Mouse (Mus musculus) heart, embryonic 13.5 days (tissue): ENCODE measurements around the gene Xylt2. TPM values are rescaled to one million over a fixed set of nuclear protein-coding genes. Genes with fewer than 3 reads are reported as not detected.

Experiments used
- polyA plus RNA-seq: library from polyadenylated mRNA; unstranded; fragments of >200 nt; fragmentation: Nextera tagmentation; extraction: Ambion mirVana; gene quantifications from 2 replicates; pipeline ENCODE4 v1.2.1, GENCODE M21; 2015

Xylt2 gene
- polyA plus RNA-seq, 1 experiment from 2014 or later = 11.7 TPM

Other genes with a start within 250 kb of the Xylt2 start
- 3.4 and 5.8 TPM in 2 replicates for gene Cacna1g, start 203.3 kb downstream of the Xylt2 start, polyA plus RNA-seq
- gene Spata20, start 191.3 kb downstream of the Xylt2 start, polyA plus RNA-seq = 0.45 and 0.47 TPM in 2 replicates
- 11.8 and 12.5 TPM in 2 replicates for gene Epn3, start 177.5 kb downstream of the Xylt2 start, polyA plus RNA-seq
- gene Mycbpap, start 155.8 kb downstream of the Xylt2 start, polyA plus RNA-seq = 5.6 and 6.8 TPM in 2 replicates
- 4.8 and 5.3 TPM in 2 replicates for gene Rsad1, start 128.3 kb downstream of the Xylt2 start, polyA plus RNA-seq
- gene Chad, start 112.5 kb downstream of the Xylt2 start, polyA plus RNA-seq = 0.34 and 0.39 TPM in 2 replicates
- gene Acsf2, start 75.6 kb downstream of the Xylt2 start, polyA plus RNA-seq = 2.8 and 3.1 TPM in 2 replicates
- 143 and 147 TPM in 2 replicates for gene Lrrc59, start 47.7 kb downstream of the Xylt2 start, polyA plus RNA-seq
- 128 and 142 TPM in 2 replicates for gene Mrpl27, start 23.7 kb downstream of the Xylt2 start, polyA plus RNA-seq
- gene Eme1, start 23.6 kb downstream of the Xylt2 start, polyA plus RNA-seq = 11.9 and 14.9 TPM in 2 replicates
- gene Gm11541, start 27.0 kb upstream of the Xylt2 start, polyA plus RNA-seq = 0.17 TPM in 1 of 2 replicates, not detected in the other
- gene Cdc34b, start 64.3 kb upstream of the Xylt2 start, polyA plus RNA-seq = 0.16 and 0.17 TPM in 2 replicates
- gene Tmem92, start 105.2 kb upstream of the Xylt2 start, polyA plus RNA-seq = not detected in 2 replicates